Mouse (Mus musculus) thymus, postnatal 0 days (tissue): ENCODE data around the gene Zbtb11. TPM values are rescaled to one million over a fixed set of nuclear protein-coding genes. Genes with fewer than 3 reads are reported as not detected.
"Not testable (repeated sequence)": the region's sequence is repeated elsewhere in the genome, so short reads cannot be mapped to it uniquely, and the experiment has no call there.

ENCODE experiments used
- DNase-seq: peaks from one replicate; pipeline ENCODE4 v3.0.0-alpha.2; 2015; ENCODE audit warnings: low spot score
- polyA plus RNA-seq: library from polyadenylated mRNA; unstranded; fragments of >200 nt; fragmentation: Nextera tagmentation; extraction: Ambion mirVana; gene quantifications from 2 replicates; pipeline ENCODE4 v1.2.1, GENCODE M21; 2015

Zbtb11 gene
- polyA plus RNA-seq, result 15.6 and 20.2 TPM in 2 replicates

- peak; percentile 100 for DNase-seq
These were observed at the start of gene Zbtb11 for GRCm38 (mm10) chr16:55973431-55974255. Gene Zbtb11, plus strand, starts transcription at chr16:55973883.

GRCm38 (mm10) chr16:55924010-55924409 is 49.7 kb upstream of the Zbtb11 start:
- DNase-seq, result no peak

GRCm38 (mm10) chr16:55933681-55934343 is 39.9 kb upstream of the Zbtb11 start:
- DNase-seq, result peak; percentile 67

- peak; percentile 96 for DNase-seq
These were observed 39.1 kb upstream of the Zbtb11 start, which contains the start of gene Cep97 for GRCm38 (mm10) chr16:55934453-55935037. Gene Cep97, minus strand, starts transcription at chr16:55934855.

GRCm38 (mm10) chr16:55938761-55939160 is 34.9 kb upstream of the Zbtb11 start:
- DNase-seq, result no peak

- DNase-seq, result peak; percentile 65
These were observed 34.0 kb upstream of the Zbtb11 start for GRCm38 (mm10) chr16:55939703-55940102.

- no peak for DNase-seq
These were observed 32.9 kb upstream of the Zbtb11 start for GRCm38 (mm10) chr16:55940781-55941180.

GRCm38 (mm10) chr16:55947266-55947665 is 26.4 kb upstream of the Zbtb11 start:
- DNase-seq, result no peak

- peak; percentile 61 for DNase-seq
These were observed 25.7 kb upstream of the Zbtb11 start for GRCm38 (mm10) chr16:55947876-55948410.

GRCm38 (mm10) chr16:55948963-55949362 is 24.7 kb upstream of the Zbtb11 start:
- peak; percentile 98 for DNase-seq

- no peak for DNase-seq
These were observed 23.2 kb upstream of the Zbtb11 start for GRCm38 (mm10) chr16:55950462-55950861.

GRCm38 (mm10) chr16:55950946-55951678 is 22.6 kb upstream of the Zbtb11 start:
- peak; percentile 94 for DNase-seq

- no peak for DNase-seq
These were observed 21.9 kb upstream of the Zbtb11 start for GRCm38 (mm10) chr16:55951679-55952327.

GRCm38 (mm10) chr16:55952771-55953170 is 20.9 kb upstream of the Zbtb11 start:
- DNase-seq, result no peak

- not testable (repeated sequence) for DNase-seq
These were observed 19.5 kb upstream of the Zbtb11 start for GRCm38 (mm10) chr16:55954196-55954595.

GRCm38 (mm10) chr16:55963068-55963467 is 10.6 kb upstream of the Zbtb11 start:
- not testable (repeated sequence) for DNase-seq

- peak; percentile 46 for DNase-seq
These were observed 9.3 kb upstream of the Zbtb11 start for GRCm38 (mm10) chr16:55964126-55964949.

- DNase-seq, result peak; percentile 92
These were observed 7.3 kb upstream of the Zbtb11 start, which contains the start of gene Rpl24 for GRCm38 (mm10) chr16:55966212-55966871. Gene Rpl24, plus strand, starts transcription at chr16:55966275.

- DNase-seq, result no peak
These were observed 6.5 kb upstream of the Zbtb11 start for GRCm38 (mm10) chr16:55967221-55967620.
